Mouse (Mus musculus) spleen, adult 2 months (tissue): Measurements from ENCODE around the gene Gm20388. TPM values are rescaled to one million over a fixed set of nuclear protein-coding genes. Genes with fewer than 3 reads are reported as not detected.
A peak's percentile ranks its signal among the peaks of the same experiment; 100 is the strongest.

Source experiments
- DNase-seq, 2 experiments: peaks; one replicate each; pipeline versions ENCODE4 v3.0.0 to v3.0.0-alpha.2; 2012 to 2021; ENCODE audit warnings: low spot score in 2 of 2, low read depth in 1 of 2
- H3K27ac ChIP-seq: fragments of 200-500 bp; 2 replicates; pipeline ENCODE4 v1.5.1; 2012; ENCODE audit warnings: low read length, inconsistent platforms; ENCODE audit not compliant: insufficient read depth
- H3K27me3 ChIP-seq: fragments of 200-500 bp; 2 replicates; pipeline ENCODE4 v1.6.1; 2012; ENCODE audit warnings: mild to moderate bottlenecking, moderate library complexity, low read length, inconsistent platforms; ENCODE audit not compliant: control insufficient read depth, insufficient read depth
- H3K36me3 ChIP-seq: fragments of 200-500 bp; 2 replicates; pipeline ENCODE4 v1.6.1; 2012; ENCODE audit warnings: mild to moderate bottlenecking, low read length, inconsistent platforms; ENCODE audit not compliant: control insufficient read depth, insufficient read depth
- H3K4me1 ChIP-seq: fragments of 200-500 bp; 2 replicates; pipeline ENCODE4 v1.6.1; 2011; ENCODE audit warnings: inconsistent platforms; ENCODE audit not compliant: control insufficient read depth, insufficient read depth, insufficient read length
- H3K4me3 ChIP-seq: fragments of 200-500 bp; 2 replicates; pipeline ENCODE4 v1.5.1; 2011; ENCODE audit warnings: mild to moderate bottlenecking, inconsistent platforms; ENCODE audit not compliant: insufficient read depth, insufficient read length; ENCODE audit errors: extremely low read depth
- CTCF ChIP-seq: fragments of 200-500 bp; IDR thresholded peaks from 2 replicates; pipeline ENCODE4 v1.5.1; 2011; ENCODE audit warnings: mild to moderate bottlenecking, inconsistent platforms; ENCODE audit not compliant: insufficient read depth, insufficient read length, insufficient replicate concordance; ENCODE audit errors: extremely low read depth
- POLR2A ChIP-seq: fragments of 200-500 bp; IDR thresholded peaks from 2 replicates; pipeline ENCODE4 v1.6.1; 2011; ENCODE audit warnings: low read depth, low read length, inconsistent platforms
- WGBS: fragments of 180-500 bp; shearing (Covaris S2); methylation state at CpG from one replicate; pipeline ENCODE4 v1.1.7; 2018; 5-methylcytosine and 5-hydroxymethylcytosine counted together
- polyA plus RNA-seq: library from polyadenylated mRNA; depleted of rRNA; stranded (reverse); fragments of >200 nt; gene quantifications from 2 replicates; pipeline ENCODE4 v1.2.3, GENCODE M21; 2012

The Gm20388 gene
- polyA plus RNA-seq, 1 experiment, result 26.1 TPM

DNA sequence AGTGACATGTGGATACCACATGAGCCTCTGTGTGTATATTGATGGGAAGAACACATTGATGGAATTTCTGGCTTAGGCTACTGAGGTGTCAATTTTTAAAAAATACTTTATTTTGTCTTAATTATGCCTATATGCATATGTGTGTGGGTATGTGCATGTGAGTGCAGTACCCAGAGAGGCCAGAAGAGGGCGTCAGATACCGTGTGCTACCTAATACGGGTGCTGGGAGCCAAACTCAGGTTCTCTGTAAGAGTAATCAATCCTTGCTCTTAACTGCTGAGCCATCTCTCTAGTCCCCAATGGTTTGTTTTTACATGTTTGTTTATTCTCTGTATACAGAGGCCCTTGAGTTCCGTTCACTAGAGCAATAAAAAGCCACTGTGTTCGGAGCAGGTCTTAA lies 337.0 kb downstream of the Gm20388 start:
- 90% methylated on average over 5 of the region's 5 CpGs for WGBS
- Histone ChIP-seq H3K27me3 (no peaks in the 10 kb centered on the region), H3K4me1 (no peaks in the 10 kb centered on the region), H3K4me3 (no peak overlapping the region), H3K36me3 (no peaks in the 10 kb centered on the region), H3K27ac (no peak overlapping the region)
- TF ChIP-seq CTCF (no peak), POLR2A (no peak)
- no peak for DNase-seq

DNA sequence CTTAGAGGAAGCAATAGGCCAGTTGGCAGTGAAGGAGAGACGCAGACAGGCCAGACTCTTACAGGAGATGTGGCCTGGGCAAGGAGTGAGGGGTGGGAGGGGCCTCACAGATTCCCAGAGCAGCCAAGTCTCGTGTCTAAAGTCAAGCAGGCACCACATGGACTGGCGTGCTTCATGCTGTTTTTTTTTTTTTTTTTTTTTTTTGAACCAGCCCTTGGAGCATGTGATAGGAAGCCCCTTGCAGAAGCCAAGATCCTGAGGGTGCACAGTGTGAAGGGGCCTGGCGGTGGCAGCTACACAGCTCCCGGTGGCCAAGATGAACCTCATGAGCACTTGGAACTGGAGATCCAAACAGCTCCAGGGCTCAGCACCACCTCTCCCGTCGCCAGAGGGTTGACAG lies 337.4 kb downstream of the Gm20388 start:
- WGBS, result 89% methylated on average over 7 of the region's 7 CpGs
- H3K4me3 ChIP-seq, result no peak overlapping the region
- no peaks in the 10 kb centered on the region for H3K27me3 ChIP-seq
- TF ChIP-seq POLR2A (no peak), CTCF (no peak)
- no peak for DNase-seq
- H3K27ac ChIP-seq, result no peak overlapping the region
- H3K36me3 ChIP-seq, result no peaks in the 10 kb centered on the region
- no peaks in the 10 kb centered on the region for H3K4me1 ChIP-seq

DNA sequence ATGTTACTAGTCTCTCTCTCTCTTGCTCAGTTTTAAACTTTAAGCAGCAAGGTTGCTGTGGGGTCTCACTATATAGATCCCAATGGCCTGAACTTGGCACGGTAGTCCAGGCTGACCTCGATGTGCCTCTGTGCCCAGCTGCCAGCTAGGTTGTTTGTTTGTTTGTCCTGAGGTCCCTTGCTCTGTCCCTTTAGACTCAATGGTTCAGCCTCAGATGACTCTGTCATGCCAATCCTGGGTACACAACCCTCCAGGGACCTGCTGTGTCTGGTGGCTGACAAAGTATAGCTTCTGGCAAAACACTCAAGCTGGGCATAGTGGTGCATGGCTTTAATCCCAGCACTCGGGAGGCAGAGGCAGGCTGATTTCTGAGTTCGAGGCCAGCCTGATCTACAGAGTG lies 337.8 kb downstream of the Gm20388 start:
- Histone ChIP-seq H3K36me3 (no peaks in the 10 kb centered on the region), H3K4me3 (no peak overlapping the region), H3K27me3 (no peaks in the 10 kb centered on the region), H3K27ac (no peak overlapping the region), H3K4me1 (no peaks in the 10 kb centered on the region)
- DNase-seq, result no peak
- WGBS, result 88% methylated on average over 4 of the region's 4 CpGs
- no peak for TF ChIP-seq POLR2A
- TF ChIP-seq CTCF, result no peak

DNA sequence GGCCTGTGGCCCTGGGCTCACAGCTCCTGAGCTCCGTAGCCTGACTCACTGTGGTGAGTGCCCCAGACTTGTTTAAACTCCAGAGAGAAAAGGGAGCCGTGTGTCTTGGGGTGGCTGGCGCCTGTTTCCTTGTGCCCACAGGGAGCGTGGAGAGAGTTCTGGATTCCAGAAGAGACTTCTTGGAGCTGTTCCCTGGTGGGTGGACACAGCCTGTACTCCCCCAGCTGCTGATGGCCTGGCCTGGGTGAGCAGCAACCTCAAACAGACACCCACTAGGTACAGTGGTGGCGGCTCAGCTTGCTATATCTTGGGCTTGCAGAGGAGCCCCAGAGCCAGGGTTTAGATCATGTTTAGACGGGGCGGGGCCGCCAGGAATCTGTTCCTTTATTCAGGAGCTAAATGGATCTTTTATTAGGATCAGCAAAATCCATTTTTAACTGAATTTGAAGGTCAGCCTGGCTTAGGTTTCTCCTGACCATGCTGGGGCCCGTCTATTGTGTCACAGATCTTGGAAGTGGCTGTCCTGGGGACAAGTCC lies 339.2 kb downstream of the Gm20388 start:
- Histone ChIP-seq H3K27ac (0 out of 2 replicates have a peak overlapping the region, but pooled peaks have one; percentile 26), H3K27me3 (no peaks in the 10 kb centered on the region)

DNA sequence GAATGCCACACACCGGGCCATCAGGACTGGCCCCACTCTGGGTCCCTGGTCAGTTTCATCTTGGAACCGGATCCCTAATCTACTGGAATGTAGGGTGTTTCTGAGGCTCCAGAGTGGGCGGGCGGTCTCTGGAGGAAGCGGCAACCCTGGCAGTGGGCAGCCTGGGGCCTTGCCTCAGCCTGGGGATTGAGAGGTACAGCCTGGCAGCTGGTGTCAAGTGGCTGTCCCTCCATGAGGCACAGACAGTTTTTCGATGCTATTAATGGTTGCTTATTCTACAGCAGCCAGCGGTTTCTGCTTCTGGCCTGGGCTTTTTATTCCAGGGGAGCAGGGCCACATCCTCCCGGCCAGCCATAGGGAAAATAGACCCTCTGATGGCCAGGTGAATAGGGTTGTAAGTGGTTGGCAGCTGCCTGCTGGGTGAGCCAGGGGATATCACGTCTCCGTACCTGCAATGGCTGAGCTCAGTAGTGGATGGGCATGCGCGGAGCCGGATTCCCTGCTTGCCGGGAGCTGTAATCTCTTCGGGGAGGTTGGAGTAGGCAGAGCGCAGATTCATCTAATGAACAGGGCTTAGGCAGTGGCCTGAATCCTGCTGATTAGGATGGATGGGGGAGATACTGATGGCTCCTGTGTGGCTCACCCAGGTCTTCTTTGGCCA lies 340.2 kb downstream of the Gm20388 start:
- no peak overlapping the region for H3K27ac ChIP-seq

More for the DNA sequence above, 339.2 kb downstream of the Gm20388 start:
- H3K36me3 ChIP-seq, result no peaks in the 10 kb centered on the region
- WGBS, result 85% methylated on average over 9 of the region's 9 CpGs
- DNase-seq, result no peak
- H3K4me1 ChIP-seq, result no peaks in the 10 kb centered on the region
- no peak for TF ChIP-seq POLR2A
- no peak for TF ChIP-seq CTCF
- no peak overlapping the region for H3K4me3 ChIP-seq

DNA sequence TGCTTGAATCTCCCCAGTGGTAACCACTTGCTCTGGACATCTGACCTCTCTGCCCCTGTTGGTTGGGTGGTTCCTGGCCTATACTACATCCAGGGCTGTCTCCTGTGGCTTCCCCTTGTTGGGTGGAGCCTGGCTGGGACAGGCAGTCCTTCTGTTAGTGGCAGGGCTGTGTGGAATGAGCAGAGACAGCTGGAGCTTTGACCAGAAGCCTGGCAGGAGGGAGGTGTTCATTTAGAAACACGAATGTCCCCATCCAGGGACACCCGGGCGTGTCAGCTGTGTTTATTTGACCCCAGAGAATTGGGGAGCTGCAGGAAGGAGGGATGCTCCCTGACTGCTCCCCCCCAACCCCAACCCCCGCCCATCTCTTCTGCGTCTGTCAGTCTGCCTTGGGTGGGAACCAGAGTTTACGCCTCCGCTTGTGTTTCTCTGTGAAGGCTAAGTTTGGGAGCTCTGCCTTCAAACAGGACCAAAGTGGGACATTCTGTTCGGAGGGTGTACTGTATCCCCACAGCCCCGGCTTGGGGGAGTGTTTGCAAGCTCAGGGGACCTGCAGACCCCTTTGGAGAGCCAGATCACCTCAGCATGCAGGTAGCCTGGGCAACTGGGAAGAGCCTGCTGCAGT lies 340.9 kb downstream of the Gm20388 start:
- no peaks in the 10 kb centered on the region for H3K27me3 ChIP-seq
- no peak overlapping the region for H3K4me3 ChIP-seq
- TF ChIP-seq CTCF (no peak), POLR2A (no peak)
- 85% methylated on average over 9 of the region's 9 CpGs for WGBS
- H3K4me1 ChIP-seq, result no peaks in the 10 kb centered on the region
- no peak for DNase-seq
- no peaks in the 10 kb centered on the region for H3K36me3 ChIP-seq
- H3K27ac ChIP-seq, result no peak overlapping the region

More for the DNA sequence above, 340.2 kb downstream of the Gm20388 start:
- TF ChIP-seq POLR2A, result no peak
- TF ChIP-seq CTCF, result no peak
- no peak overlapping the region for H3K4me3 ChIP-seq
- no peaks in the 10 kb centered on the region for H3K27me3 ChIP-seq
- DNase-seq, result no peak
- no peaks in the 10 kb centered on the region for H3K4me1 ChIP-seq
- no peaks in the 10 kb centered on the region for H3K36me3 ChIP-seq
- 92% methylated on average over 16 of the region's 16 CpGs for WGBS

DNA sequence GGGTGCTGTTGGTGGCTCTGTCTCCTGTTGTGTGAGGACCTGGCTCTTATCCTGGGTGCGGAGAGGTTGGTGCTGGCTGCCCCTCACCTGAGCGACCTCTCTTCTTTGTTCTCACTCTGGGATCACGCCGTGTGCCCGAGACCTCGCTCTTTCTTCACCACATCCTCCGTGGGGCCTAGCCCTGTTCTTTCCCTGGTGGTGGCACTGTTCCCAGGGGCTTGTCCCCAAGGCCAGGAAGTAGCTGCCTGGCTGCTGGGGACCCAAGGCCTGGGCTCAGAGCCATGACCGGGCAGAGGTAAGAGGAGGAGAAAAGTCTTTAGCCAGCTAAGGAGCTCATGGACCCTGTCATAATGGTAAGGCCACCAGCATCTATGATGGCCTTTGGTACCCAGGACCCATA lies 343.0 kb downstream of the Gm20388 start:
- no peaks in the 10 kb centered on the region for H3K36me3 ChIP-seq
- H3K4me1 ChIP-seq, result no peaks in the 10 kb centered on the region
- 54% methylated on average over 8 of the region's 8 CpGs for WGBS
- H3K27ac ChIP-seq, result no peak overlapping the region
- no peak for DNase-seq
- no peak overlapping the region for H3K4me3 ChIP-seq
- H3K27me3 ChIP-seq, result no peaks in the 10 kb centered on the region
- TF ChIP-seq CTCF (no peak), POLR2A (no peak)
